Mouse (Mus musculus): ENCODE data around the gene Abracl.

DNA sequence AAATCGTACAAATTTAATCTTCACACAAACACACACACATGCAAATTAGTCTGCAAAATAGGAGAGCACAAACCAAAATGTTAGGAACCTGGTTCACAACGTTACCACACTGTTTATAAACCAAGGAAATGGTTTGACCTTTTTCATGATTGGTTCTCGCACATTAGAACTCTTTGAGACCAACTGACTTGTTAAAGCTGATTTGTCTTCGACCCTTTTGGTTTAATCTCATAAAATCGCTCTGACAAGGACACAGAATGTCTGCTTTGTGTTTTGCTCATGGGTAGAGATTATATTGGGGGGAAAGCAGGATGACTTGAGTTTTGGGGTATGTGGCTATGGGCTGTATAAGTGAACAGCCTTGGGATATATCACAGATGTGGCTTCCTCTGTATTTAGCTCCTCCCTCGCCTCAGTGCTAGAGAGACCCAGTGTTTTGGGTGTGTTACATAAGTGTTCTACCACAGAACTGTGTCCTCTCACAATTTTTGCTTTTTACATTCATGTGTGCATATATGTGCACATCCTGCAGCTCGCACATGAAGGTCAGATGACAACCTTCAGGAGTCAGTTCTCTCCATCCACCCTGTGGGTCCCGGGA, 35.2 kb downstream of the Abracl start:
- TF ChIP-seq CTCF (IDR thresholded peaks at IDR 0.05; ENCODE audit: borderline replicate concordance, insufficient read depth, low read length), result no peak
- no peak for TF ChIP-seq POLR2A (IDR thresholded peaks at IDR 0.05; ENCODE audit: low read depth, low read length)
